In genomic region chr8:115186882-115187281, GRCm38 (mm10) we compare ENCODE assay signal across 10 mouse cellular contexts.
DNase-seq lines count a peak whose midpoint lies in the region; ATAC-seq and TF ChIP-seq lines count a peak whose summit lies in the region.
"Had no signal": no experiment of that assay in that cellular context is flagged by ENCODE, and none has a peak within 500 bp of the region (broad histone marks: within the 10 kb centered on the region; RNA-seq: fewer than 3 reads in every experiment).

No protein-coding gene starts in this region.

- H3K4me1 ChIP-seq in kidney, embryonic 14.5 days (ENCODE audit: control insufficient read depth, insufficient read depth, low read length), result peaks cover 10% of the 10 kb centered on the region; the same call in 1 of the 2 replicates
- peaks cover 33% of the 10 kb centered on the region for H3K4me1 ChIP-seq in thymus, adult 2 months (replicated peaks; ENCODE audit: control insufficient read depth, insufficient read depth, low read length)
- H3K4me1 ChIP-seq: hindbrain, embryonic 15.5 days; liver, embryonic 13.5 days had no signal

- no peak overlapping the region for H3K9ac ChIP-seq in kidney, embryonic 14.5 days (ENCODE audit: low read depth, low read length)
- H3K9ac ChIP-seq: hindbrain, embryonic 15.5 days; liver, embryonic 13.5 days had no signal

- no peaks in the 10 kb centered on the region for H3K27me3 ChIP-seq in kidney, embryonic 14.5 days (ENCODE audit: control insufficient read depth, insufficient read depth, low read length)
- no peaks in the 10 kb centered on the region for H3K27me3 ChIP-seq in thymus, adult 2 months (ENCODE audit: control insufficient read depth, insufficient read depth, low read length)
- H3K27me3 ChIP-seq: hindbrain, embryonic 15.5 days; liver, embryonic 13.5 days had no signal

- 9% methylated on average over 1 of the region's 2 CpGs for WGBS in kidney, embryonic 14.5 days
- 49% methylated on average over 2 of the region's 2 CpGs for WGBS in thymus, adult 2 months

- no peaks in the 10 kb centered on the region for H3K36me3 ChIP-seq in kidney, embryonic 14.5 days (ENCODE audit: control insufficient read depth, insufficient read depth, low read length)
- no peaks in the 10 kb centered on the region for H3K36me3 ChIP-seq in thymus, adult 2 months (ENCODE audit: control insufficient read depth, insufficient read depth, low read length)
- H3K36me3 ChIP-seq: hindbrain, embryonic 15.5 days; liver, embryonic 13.5 days had no signal

- DNase-seq in cerebellum, postnatal 10 days, result peak; percentile 56 to 71
- DNase-seq in cerebellum, adult 9-10 months, result no peak
- peak; percentile 34 for DNase-seq in ovary, adult 18-20 months (ENCODE audit: low spot score)
- DNase-seq in ovary, postnatal 14 days (ENCODE audit: low spot score), result no peak
- no peak for DNase-seq in spleen, adult 12 weeks (ENCODE audit: low spot score)
- no peak for DNase-seq in thymus, adult 2 months
- no peak for DNase-seq in layer of hippocampus, adult 11-12 months (ENCODE audit: low spot score)
- DNase-seq: liver, embryonic 13.5 days had no signal

- peak; percentile 43; the same call in 1 of the 2 replicates for ATAC-seq in kidney, embryonic 14.5 days (ENCODE audit: low FRiP score, low TSS enrichment)

- no peak overlapping the region for H3K27ac ChIP-seq in kidney, embryonic 14.5 days (ENCODE audit: low read depth, low read length)
- H3K27ac ChIP-seq in thymus, adult 2 months (ENCODE audit: control insufficient read depth, insufficient read depth, low read length), result no peak overlapping the region
- H3K27ac ChIP-seq: hindbrain, embryonic 15.5 days; liver, embryonic 13.5 days had no signal

- no peaks in the 10 kb centered on the region for H3K9me3 ChIP-seq in kidney, embryonic 14.5 days (ENCODE audit: control insufficient read depth, low read length)
- H3K9me3 ChIP-seq: hindbrain, embryonic 15.5 days; liver, embryonic 13.5 days had no signal

- TF ChIP-seq CTCF in thymus, adult 2 months (IDR thresholded peaks at IDR 0.05; ENCODE audit: borderline replicate concordance, control insufficient read depth, extremely low read depth, insufficient read depth, low read length, poor library complexity), result no peak

- no peak for TF ChIP-seq POLR2A in thymus, adult 2 months (IDR thresholded peaks at IDR 0.05; ENCODE audit: control insufficient read depth, extremely low read depth, insufficient read depth, low read length, poor library complexity)

- H3K4me3 ChIP-seq in kidney, embryonic 14.5 days (ENCODE audit: low read length), result no peak overlapping the region
- H3K4me3 ChIP-seq in thymus, adult 2 months (ENCODE audit: control insufficient read depth, insufficient read depth, low read length), result no peak overlapping the region
- H3K4me3 ChIP-seq: hindbrain, embryonic 15.5 days; liver, embryonic 13.5 days had no signal

- H3K4me2 ChIP-seq in kidney, embryonic 14.5 days (replicated peaks; ENCODE audit: low read depth, low read length), result no peak overlapping the region
- H3K4me2 ChIP-seq: hindbrain, embryonic 15.5 days; liver, embryonic 13.5 days had no signal

Comparison
In these comparisons a context has a peak if more than half of its experiments do, and no peak if none do; other contexts are left out.
1. DNase-seq: peak in cerebellum, postnatal 10 days (2 of 2) and ovary, adult 18-20 months (single experiment); none in cerebellum, adult 9-10 months (single experiment), ovary, postnatal 14 days (single experiment), spleen, adult 12 weeks (single experiment), thymus, adult 2 months (single experiment) and layer of hippocampus, adult 11-12 months (single experiment).